Mouse (Mus musculus): ENCODE data around the gene Hist1h2bf. TPM values are rescaled to one million over a fixed set of nuclear protein-coding genes. Genes with fewer than 3 reads are reported as not detected.
"Not testable (repeated sequence)": the region's sequence is repeated elsewhere in the genome, so short reads cannot be mapped to it uniquely, and the experiment has no call there.

Hist1h2bf gene
- polyA plus RNA-seq (2015; fragmentation: Nextera tagmentation; extraction: Ambion mirVana), result 9.1 and 16.5 TPM in 2 replicates

DNA sequence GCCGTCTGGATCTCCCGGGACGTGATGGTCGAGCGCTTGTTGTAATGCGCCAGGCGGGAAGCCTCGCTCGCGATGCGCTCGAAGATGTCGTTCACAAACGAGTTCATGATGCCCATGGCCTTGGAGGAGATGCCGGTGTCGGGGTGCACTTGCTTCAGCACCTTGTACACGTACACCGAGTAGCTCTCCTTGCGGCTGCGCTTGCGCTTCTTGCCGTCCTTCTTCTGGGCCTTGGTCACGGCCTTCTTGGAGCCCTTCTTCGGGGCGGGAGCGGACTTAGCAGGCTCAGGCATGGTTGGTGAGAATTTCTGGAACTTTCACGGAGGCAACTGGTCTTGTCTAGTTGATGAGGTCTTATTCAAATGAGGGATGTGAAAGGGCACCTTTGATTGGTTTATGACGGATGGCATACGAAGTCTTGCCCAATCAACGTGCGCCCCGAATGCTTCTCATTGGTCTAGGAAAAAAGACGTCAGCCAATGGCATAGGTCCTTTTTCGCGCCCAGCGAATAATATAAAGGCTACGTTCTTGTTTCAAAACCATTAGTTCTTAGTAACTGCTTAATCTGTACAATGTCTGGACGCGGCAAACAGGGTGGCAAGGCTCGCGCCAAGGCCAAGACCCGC lies at the start of gene Hist1h2bf, which contains the start of gene Hist1h2ad:
TSS of gene Hist1h2bf (minus strand) at position 299 of the 627 bp plus-strand sequence.
TSS of gene Hist1h2ad (plus strand) at position 484 of the 627 bp plus-strand sequence.
- Histone ChIP-seq H3K9ac (peak within 1 kb of the TSS; percentile 80), H3K4me2 (replicated peaks) (peak within 1 kb of the TSS; percentile 75), H3K27ac (peak within 1 kb of the TSS; percentile 96), H3K4me1 (peaks cover 35% of the 10 kb centered on the region), H3K4me3 (peak within 1 kb of the TSS; percentile 53)
- not testable (repeated sequence) for H3K9me3 ChIP-seq, H3K27me3 ChIP-seq, H3K36me3 ChIP-seq
- WGBS, result 1% methylated on average over 42 of the region's 42 CpGs
- peak; percentile 91 for ATAC-seq (ENCODE audit: low FRiP score, low read depth)

DNA sequence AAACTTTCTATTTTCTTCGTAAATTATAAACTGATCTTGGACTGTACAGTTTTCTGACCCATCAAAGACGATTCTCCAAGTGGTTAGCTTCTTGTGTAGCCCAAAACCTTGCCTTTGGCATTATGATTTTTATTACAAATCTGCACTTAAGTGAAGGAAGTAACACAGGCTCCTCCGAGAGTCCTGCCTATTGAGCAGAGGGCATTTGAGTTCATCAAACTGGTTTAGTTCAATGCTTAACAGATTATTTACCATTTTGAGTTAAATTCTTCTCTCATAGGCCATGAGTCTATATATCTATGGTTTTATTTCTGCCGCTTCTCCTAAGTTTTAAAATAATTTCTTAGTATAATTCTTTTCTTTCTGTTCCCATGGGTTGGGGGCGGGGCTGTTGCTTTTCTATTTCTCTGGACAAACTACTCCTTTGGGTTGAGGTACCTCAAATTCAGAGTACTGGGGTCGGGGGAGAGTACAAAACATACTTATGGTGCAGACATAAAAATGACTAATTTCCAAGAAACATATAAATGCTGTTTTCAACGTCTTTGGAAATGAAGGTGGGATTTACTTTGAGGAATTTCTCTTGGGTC lies 49.0 kb upstream of the Hist1h2bf start:
- Histone ChIP-seq H3K4me3 (peak overlapping the region; percentile 73), H3K36me3 (no peaks in the 10 kb centered on the region), H3K27ac (peak overlapping the region; percentile 99), H3K9me3 (no peaks in the 10 kb centered on the region), H3K27me3 (no peaks in the 10 kb centered on the region), H3K9ac (peak overlapping the region; percentile 93), H3K4me1 (peaks cover 11% of the 10 kb centered on the region), H3K4me2 (replicated peaks) (peak overlapping the region; percentile 95)
- 28% methylated on average over 7 of the region's 7 CpGs for WGBS
- no peak for ATAC-seq (ENCODE audit: low FRiP score, low read depth)

DNA sequence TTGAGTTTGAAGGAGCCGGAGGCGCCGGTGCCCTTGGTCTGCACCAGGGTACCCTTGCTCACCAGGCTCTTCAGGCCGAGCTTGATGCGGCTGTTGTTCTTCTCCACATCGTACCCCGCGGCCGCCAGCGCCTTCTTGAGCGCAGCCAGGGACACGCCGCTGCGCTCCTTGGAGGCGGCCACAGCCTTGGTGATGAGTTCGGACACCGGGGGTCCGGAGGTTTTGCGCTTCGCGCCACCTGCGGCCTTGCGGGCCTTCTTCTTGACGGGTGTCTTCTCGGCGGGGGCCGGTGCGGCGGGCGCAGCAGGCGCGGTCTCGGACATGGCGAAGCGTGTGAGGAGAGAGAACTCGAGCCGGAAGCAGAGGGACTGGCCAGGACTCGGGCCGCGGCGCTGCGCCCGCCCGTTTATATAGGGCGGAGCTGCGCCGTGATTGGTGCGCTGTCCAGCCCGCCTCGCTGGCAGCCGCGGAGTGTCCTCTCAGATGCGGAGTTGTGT lies 48.2 kb upstream of the Hist1h2bf start, which contains the start of gene Hist1h1e:
TSS of gene Hist1h1e (minus strand) at position 384 of the 497 bp plus-strand sequence.
- H3K9me3 ChIP-seq, result not testable (repeated sequence)

DNA sequence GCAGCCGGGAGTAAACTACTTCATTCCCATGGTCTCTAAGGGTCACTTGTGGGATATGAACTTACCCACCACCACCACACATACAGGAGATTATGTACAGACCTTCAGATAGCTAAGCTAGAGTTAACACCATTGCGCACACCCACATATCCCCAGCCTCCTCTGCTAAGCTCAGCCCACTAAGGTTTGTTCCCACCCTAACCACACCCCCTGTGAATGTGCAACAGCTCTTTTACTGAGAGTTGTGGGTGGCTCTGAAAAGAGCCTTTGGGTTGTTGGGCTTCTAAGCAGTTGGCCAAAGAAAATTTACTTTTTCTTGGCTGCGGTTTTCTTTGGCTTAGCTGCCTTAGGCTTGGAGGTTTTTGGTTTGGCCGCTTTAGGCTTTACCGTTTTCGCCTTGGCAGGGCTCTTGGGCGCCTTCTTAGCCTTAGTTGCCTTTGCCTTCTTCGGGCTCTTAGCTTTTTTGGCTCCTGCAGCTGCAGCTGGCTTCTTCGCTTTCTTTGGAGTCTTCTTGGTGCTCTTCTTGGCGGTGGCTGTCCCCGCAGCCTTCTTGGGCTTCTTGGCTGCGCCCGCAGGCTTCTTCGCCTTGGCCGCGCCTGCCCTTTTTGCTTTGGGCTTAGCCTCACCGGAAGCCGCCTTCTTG lies 47.7 kb upstream of the Hist1h2bf start:
- H3K4me3 ChIP-seq, result peak overlapping the region; percentile 73
- H3K36me3 ChIP-seq, result no peaks in the 10 kb centered on the region
- peak overlapping the region; percentile 95 for H3K4me2 ChIP-seq (replicated peaks)
- peak; percentile 88 for ATAC-seq (ENCODE audit: low FRiP score, low read depth)
- no peaks in the 10 kb centered on the region for H3K9me3 ChIP-seq
- H3K4me1 ChIP-seq, result peaks cover 11% of the 10 kb centered on the region
- H3K27me3 ChIP-seq, result no peaks in the 10 kb centered on the region
- WGBS, result under 1% methylated on average over 18 of the region's 18 CpGs
- H3K9ac ChIP-seq, result peak overlapping the region; percentile 93
- H3K27ac ChIP-seq, result peak overlapping the region; percentile 99

More for the DNA sequence above, 48.2 kb upstream of the Hist1h2bf start, which contains the start of gene Hist1h1e:
- WGBS, result under 1% methylated on average over 53 of the region's 53 CpGs
- peaks cover 11% of the 10 kb centered on the region for H3K4me1 ChIP-seq
- H3K4me2 ChIP-seq (replicated peaks), result peak within 1 kb of the TSS; percentile 95
- H3K4me3 ChIP-seq, result peak within 1 kb of the TSS; percentile 73
- not testable (repeated sequence) for H3K36me3 ChIP-seq, H3K27me3 ChIP-seq
- ATAC-seq (ENCODE audit: low FRiP score, low read depth), result peak; percentile 89
- H3K27ac ChIP-seq, result peak within 1 kb of the TSS; percentile 99
- peak within 1 kb of the TSS; percentile 93 for H3K9ac ChIP-seq

DNA sequence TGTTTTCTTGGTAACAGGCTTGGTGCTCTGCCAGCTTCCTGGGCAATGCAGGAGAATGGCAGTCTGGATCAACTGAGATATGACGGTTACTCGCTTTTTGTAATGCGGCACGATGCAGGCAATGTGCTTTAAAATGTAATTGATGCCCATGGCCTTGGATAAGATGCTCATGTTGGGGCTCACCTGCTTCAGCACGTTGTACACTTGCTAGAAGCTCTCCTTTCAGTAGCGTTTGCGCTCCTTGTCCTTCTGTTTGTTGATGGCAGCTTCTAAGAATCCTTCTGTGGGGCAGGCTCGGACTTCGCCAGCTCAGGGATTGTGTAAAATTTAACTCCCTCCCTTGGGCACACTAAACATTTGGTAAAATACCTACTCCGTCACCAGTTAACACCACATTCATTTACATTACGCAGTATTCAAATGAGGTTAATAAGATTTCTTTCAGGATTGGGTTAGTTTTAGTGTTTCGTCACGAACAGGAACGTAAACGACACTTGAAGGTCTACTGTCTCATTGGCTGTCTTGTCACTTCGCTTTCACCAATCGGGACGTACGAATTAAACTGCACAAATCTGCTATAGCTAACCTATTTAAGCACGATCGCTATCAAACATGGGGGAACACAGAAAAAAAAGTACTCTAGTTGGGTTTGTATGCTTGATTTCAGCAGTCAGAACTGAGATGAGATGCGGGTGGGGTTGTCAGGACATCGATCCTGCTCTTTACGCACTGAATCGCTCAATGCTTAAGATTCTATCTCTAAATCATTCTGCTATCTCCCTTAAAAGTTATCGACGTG lies 46.9 kb upstream of the Hist1h2bf start, which contains the start of gene Hist1h2be:
TSS of gene Hist1h2be (minus strand) at position 392 of the 799 bp plus-strand sequence.
- Histone ChIP-seq H3K4me3 (peak within 1 kb of the TSS; percentile 73), H3K9me3 (no peaks in the 10 kb centered on the region), H3K9ac (peak within 1 kb of the TSS; percentile 93), H3K4me1 (peaks cover 11% of the 10 kb centered on the region), H3K4me2 (replicated peaks) (peak within 1 kb of the TSS; percentile 95), H3K27ac (peak within 1 kb of the TSS; percentile 99), H3K27me3 (no peaks in the 10 kb centered on the region), H3K36me3 (no peaks in the 10 kb centered on the region)
- ATAC-seq (ENCODE audit: low FRiP score, low read depth), result peak; percentile 87
- under 1% methylated on average over 27 of the region's 27 CpGs for WGBS

DNA sequence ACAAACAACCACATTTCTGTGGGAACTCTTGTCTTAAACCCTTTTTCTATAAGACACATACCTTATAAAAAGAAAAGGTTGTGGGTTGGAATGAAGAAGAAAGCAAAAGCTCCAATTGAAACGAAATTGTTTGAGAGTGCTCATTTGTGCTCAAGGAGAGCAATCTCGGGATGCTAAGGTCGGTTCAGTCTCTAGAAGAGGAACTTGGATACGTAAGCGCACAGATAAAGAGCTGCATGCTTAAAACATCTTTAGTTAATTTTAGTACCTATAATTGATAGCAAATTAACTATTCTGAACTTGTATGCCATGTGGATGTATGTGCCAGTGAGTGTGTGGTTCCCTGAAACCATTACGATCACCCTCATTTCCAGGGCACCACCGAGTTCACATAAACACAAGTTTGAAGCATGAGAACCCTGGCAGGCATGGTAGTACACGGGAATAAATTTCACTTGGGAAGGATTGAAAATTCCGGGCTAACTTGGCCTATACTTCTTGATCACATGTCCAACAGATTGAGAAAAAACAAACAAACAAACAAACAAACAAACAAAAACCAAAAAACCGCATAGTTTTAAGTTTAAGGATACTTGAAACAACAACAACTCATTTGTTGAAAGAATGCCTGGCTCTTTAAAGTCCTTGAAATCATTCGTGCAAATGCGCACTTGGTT lies 46.2 kb upstream of the Hist1h2bf start:
- ATAC-seq (ENCODE audit: low FRiP score, low read depth), result no peak
- WGBS, result 52% methylated on average over 12 of the region's 12 CpGs
- H3K9ac ChIP-seq, result peak overlapping the region; percentile 69
- no peaks in the 10 kb centered on the region for H3K9me3 ChIP-seq
- peaks cover 11% of the 10 kb centered on the region for H3K4me1 ChIP-seq
- peak overlapping the region; percentile 73 for H3K4me3 ChIP-seq
- H3K27me3 ChIP-seq, result no peaks in the 10 kb centered on the region
- H3K4me2 ChIP-seq (replicated peaks), result peak overlapping the region; percentile 95
- H3K27ac ChIP-seq, result peak overlapping the region; percentile 99
- H3K36me3 ChIP-seq, result no peaks in the 10 kb centered on the region

DNA sequence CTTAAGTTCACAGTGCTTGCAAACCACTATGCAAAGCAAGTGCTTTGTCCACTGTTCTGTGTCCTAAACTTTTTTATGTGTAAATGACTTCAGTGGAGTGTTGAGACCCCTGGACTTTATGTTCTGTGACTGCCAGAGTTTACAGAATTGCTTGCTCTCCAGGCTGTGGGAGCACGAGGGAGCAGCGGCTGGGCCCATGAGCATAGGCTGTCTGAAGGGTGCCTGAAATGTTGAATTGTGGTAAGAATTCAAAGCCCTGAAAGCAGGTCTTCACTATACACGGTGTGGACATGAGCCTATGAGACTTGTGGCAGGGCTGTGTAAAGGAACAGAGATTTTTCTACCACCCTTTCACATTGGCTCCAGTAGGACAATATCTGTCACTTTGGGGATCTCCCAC lies 37.6 kb upstream of the Hist1h2bf start:
- no peaks in the 10 kb centered on the region for H3K4me1 ChIP-seq
- no peaks in the 10 kb centered on the region for H3K36me3 ChIP-seq
- no peaks in the 10 kb centered on the region for H3K27me3 ChIP-seq
- 88% methylated on average over 3 of the region's 3 CpGs for WGBS
- no peaks in the 10 kb centered on the region for H3K9me3 ChIP-seq
- H3K27ac ChIP-seq, result no peak overlapping the region
- H3K4me3 ChIP-seq, result no peak overlapping the region
- H3K9ac ChIP-seq, result no peak overlapping the region
- no peak overlapping the region for H3K4me2 ChIP-seq (replicated peaks)
- no peak for ATAC-seq (ENCODE audit: low FRiP score, low read depth)

DNA sequence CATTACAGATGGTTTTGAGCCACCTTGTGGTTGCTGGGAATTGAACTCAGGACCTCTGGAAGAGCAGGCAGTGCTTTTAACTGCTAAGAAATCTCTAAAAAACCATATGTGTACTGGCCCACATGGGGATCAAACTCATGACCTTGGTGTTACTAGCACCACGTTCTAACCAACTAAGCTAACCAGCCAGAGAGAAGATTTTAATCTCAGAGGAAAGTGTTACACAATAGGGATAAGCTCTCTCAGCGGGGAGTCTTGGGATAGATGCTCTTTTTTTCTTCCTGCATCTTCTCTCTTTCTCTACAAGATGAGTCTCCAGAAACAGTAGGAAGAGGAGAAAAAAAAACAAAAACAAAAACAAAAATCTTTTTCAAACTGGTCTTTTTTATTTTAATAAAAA lies 36.4 kb upstream of the Hist1h2bf start:
- H3K4me1 ChIP-seq, result no peaks in the 10 kb centered on the region
- H3K9me3 ChIP-seq, result no peaks in the 10 kb centered on the region
- H3K27me3 ChIP-seq, result no peaks in the 10 kb centered on the region
- no peaks in the 10 kb centered on the region for H3K36me3 ChIP-seq
- no peak overlapping the region for H3K4me3 ChIP-seq
- 78% methylated on average over 2 of the region's 2 CpGs for WGBS
- no peak overlapping the region for H3K9ac ChIP-seq
- H3K4me2 ChIP-seq (replicated peaks), result no peak overlapping the region
- H3K27ac ChIP-seq, result no peak overlapping the region
- no peak for ATAC-seq (ENCODE audit: low FRiP score, low read depth)

DNA sequence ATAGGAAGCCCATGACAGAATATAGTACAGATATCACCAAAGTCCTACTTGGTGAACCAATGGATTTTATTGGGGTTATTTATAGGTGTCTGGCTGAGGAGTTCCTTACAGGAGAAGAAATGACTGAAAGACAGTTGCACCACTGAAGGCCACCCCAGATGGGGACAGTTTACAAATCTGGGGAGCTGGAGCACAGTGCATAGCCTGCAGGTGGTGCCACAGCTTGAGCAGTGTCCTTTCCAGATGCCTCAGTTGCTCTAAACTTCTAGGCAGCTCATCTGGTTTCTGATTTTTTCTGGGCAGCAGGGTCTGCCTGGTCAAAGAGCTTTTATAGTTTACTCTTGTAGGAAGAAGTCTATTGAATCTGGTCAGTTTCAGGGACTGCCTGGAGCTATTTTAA lies 35.8 kb upstream of the Hist1h2bf start:
- Histone ChIP-seq H3K4me2 (replicated peaks) (no peak overlapping the region), H3K9me3 (no peaks in the 10 kb centered on the region), H3K4me3 (no peak overlapping the region), H3K27ac (no peak overlapping the region), H3K36me3 (no peaks in the 10 kb centered on the region), H3K4me1 (no peaks in the 10 kb centered on the region), H3K27me3 (no peaks in the 10 kb centered on the region), H3K9ac (no peak overlapping the region)
- no peak for ATAC-seq (ENCODE audit: low FRiP score, low read depth)

DNA sequence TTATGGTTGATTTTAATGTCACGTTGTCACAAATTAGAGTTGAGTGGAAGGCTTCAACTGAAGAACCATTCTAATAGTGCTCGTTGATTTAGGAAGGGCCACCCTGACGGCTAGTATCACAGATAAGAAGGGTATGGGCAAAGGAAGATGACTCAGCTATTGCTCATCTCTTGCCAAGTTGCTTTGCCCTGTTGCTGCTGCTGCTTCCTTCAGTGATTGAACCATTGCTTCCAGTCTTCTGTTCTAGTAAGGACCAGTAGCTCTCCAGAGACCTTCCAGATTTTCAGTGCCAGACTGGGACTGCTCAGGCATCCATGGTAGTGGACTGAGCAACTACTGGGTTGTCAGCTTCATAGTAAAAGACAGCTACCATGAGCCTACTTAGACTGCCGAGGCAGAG lies 35.2 kb upstream of the Hist1h2bf start:
- Histone ChIP-seq H3K4me1 (no peaks in the 10 kb centered on the region), H3K27me3 (no peaks in the 10 kb centered on the region), H3K4me3 (no peak overlapping the region), H3K9ac (no peak overlapping the region), H3K27ac (no peak overlapping the region), H3K36me3 (no peaks in the 10 kb centered on the region), H3K4me2 (replicated peaks) (no peak overlapping the region), H3K9me3 (no peaks in the 10 kb centered on the region)
- no peak for ATAC-seq (ENCODE audit: low FRiP score, low read depth)
- WGBS, result 88% methylated on average over 4 of the region's 4 CpGs

DNA sequence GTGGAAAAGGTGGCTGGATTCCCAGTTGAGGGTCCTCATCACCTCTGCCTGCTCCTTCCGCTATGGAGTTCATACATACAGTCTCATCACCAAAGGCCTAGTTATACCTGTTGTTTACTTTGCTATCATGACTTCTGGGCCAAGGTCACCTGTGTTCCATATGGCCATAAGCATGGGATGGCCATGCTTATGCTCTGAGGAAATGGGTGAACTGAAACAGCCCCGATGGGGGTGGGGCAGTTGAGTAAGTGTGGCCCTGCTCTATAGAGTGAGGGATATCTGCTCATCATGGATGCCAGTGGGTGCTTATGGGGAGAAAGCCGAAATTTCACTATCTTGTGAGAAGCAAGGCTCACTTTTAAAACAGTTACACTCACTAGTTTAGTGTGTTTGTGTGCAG lies 31.1 kb upstream of the Hist1h2bf start:
- Histone ChIP-seq H3K27me3 (no peaks in the 10 kb centered on the region), H3K36me3 (no peaks in the 10 kb centered on the region), H3K4me3 (no peak overlapping the region), H3K4me1 (no peaks in the 10 kb centered on the region), H3K27ac (no peak overlapping the region), H3K9ac (no peak overlapping the region), H3K9me3 (no peaks in the 10 kb centered on the region), H3K4me2 (replicated peaks) (no peak overlapping the region)
- ATAC-seq (ENCODE audit: low FRiP score, low read depth), result no peak
- 81% methylated on average over 3 of the region's 3 CpGs for WGBS
